Mouse (Mus musculus) hindbrain, postnatal 0 days (tissue): Measurements from ENCODE around the gene Wfikkn1. TPM values are rescaled to one million over a fixed set of nuclear protein-coding genes. Genes with fewer than 3 reads are reported as not detected.
A peak's percentile ranks its signal among the peaks of the same experiment; 100 is the strongest.
"Not testable (repeated sequence)": the region's sequence is repeated elsewhere in the genome, so short reads cannot be mapped to it uniquely, and the experiment has no call there.

Experiments used
- ATAC-seq: fragments of 200-750 bp; cut with Nextera tagmentation; 2 replicates; pipeline ENCODE4 v1.8.0; 2017; ENCODE audit warnings: mild to moderate bottlenecking, moderate TSS enrichment, moderate library complexity
- DNase-seq: peaks from one replicate; pipeline ENCODE4 v3.0.0-alpha.2; 2015; ENCODE audit warnings: low spot score
- H3K27ac ChIP-seq: fragments of 300-500 bp; sonication (generic); 2 replicates; pipeline ENCODE4 v1.5.1; 2014; ENCODE audit warnings: mild to moderate bottlenecking
- H3K27me3 ChIP-seq: fragments of 300-500 bp; sonication (generic); 2 replicates; pipeline ENCODE4 v1.6.1; 2014; ENCODE audit warnings: low read length, mixed read lengths; ENCODE audit not compliant: insufficient read depth
- H3K36me3 ChIP-seq: fragments of 300-500 bp; sonication (generic); 2 replicates; pipeline ENCODE4 v1.6.1; 2014; ENCODE audit warnings: low read length, mixed read lengths; ENCODE audit not compliant: insufficient read depth
- H3K4me1 ChIP-seq: fragments of 300-500 bp; sonication (generic); 2 replicates; pipeline ENCODE4 v1.6.1; 2014; ENCODE audit warnings: antibody characterized with exemption, low read length, mixed read lengths; ENCODE audit not compliant: insufficient read depth
- H3K4me2 ChIP-seq: fragments of 300-500 bp; sonication (generic); 2 replicates; pipeline ENCODE4 v1.6.1; 2014; ENCODE audit warnings: low read depth, mild to moderate bottlenecking, low read length, moderate library complexity, mixed read lengths
- H3K4me3 ChIP-seq: fragments of 300-500 bp; sonication (generic); 2 replicates; pipeline ENCODE4 v1.5.1; 2014; ENCODE audit warnings: low read length
- H3K9ac ChIP-seq: fragments of 300-500 bp; sonication (generic); replicated peaks from 2 replicates; pipeline ENCODE4 v1.6.1; 2014; ENCODE audit warnings: mild to moderate bottlenecking, low read length, moderate library complexity, mixed read lengths
- H3K9me3 ChIP-seq: fragments of 300-500 bp; sonication (generic); 2 replicates; pipeline ENCODE4 v1.6.1; 2016; ENCODE audit warnings: low read length, mixed read lengths
- CTCF ChIP-seq: IDR thresholded peaks from 2 replicates; pipeline ENCODE4 v1.5.1; 2016; ENCODE audit warnings: antibody characterized with exemption, control low read depth, low read depth
- WGBS: fragments of 180-500 bp; shearing (Covaris S2); extraction: QIAGEN DNeasy Blood & Tissue Kit; methylation state at CpG from one replicate; pipeline ENCODE4 v1.1.7; 2014; 5-methylcytosine and 5-hydroxymethylcytosine counted together
- polyA plus RNA-seq: library from polyadenylated mRNA; unstranded; fragments of >200 nt; fragmentation: Nextera tagmentation; extraction: Ambion mirVana; gene quantifications from 2 replicates; pipeline ENCODE4 v1.2.1, GENCODE M21; 2015
- total RNA-seq: library from RNA; depleted of rRNA; stranded (reverse); fragments of >200 nt; gene quantifications from 2 replicates; pipeline ENCODE4 v1.2.3, GENCODE M21; 2014

Wfikkn1 gene
- total and polyA plus RNA-seq, 2 experiments from 2014 or later = 0.58 to 1.2 TPM

DNA sequence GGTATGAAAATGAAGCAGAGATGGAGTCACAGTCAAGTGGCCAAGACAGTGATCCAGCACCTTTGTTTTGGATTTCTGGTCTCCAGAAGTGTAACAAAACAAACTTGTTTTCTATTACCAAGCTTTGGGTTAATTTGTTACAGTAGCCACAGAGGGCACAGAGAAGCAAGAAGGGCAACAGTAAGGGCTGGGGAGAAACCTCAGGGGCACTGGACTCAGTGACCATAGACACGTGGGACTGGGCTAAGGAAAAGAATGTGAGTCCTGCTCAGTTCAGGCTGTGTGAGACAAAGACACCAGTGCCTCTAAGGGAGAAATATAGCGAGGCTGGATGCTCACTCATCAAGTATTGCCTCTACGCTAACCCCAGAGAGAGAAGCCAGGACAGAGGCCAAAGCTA lies 8.0 kb downstream of the Wfikkn1 start:
- H3K4me3 ChIP-seq = no peak overlapping the region
- H3K4me1 ChIP-seq = peaks cover 16% of the 10 kb centered on the region
- DNase-seq (no peak), ATAC-seq (no peak)
- H3K9me3 ChIP-seq = no peaks in the 10 kb centered on the region
- TF ChIP-seq CTCF = no peak
- no peak overlapping the region for H3K4me2 ChIP-seq
- no peak overlapping the region for H3K27ac ChIP-seq
- WGBS = 84% methylated on average over 3 of the region's 3 CpGs
- H3K9ac ChIP-seq = no peak overlapping the region
- 0 out of 2 replicates have a peak, but pooled peaks cover under 1% of the 10 kb centered on the region for H3K36me3 ChIP-seq
- H3K27me3 ChIP-seq = no peaks in the 10 kb centered on the region

DNA sequence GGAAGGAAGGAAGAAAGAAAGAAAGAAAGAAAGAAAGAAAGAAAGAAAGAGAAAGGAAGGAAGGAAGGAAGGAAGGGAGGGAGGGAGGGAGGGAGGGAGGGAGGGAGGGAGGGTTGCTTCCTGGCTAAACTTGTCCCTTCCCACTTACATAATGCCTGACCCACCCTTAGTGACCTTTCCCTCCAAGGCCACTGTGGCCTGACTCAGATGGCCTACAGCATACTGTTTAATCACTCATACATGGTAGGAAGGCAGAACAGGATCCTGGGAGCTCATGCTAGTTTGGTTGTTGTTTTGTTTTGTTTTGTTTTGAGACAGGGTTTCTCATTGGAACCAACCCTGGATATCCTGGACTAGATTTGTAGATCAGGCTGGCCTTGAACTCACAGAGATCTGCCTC lies 9.1 kb downstream of the Wfikkn1 start:
- DNase-seq, H3K4me2 ChIP-seq, H3K27me3 ChIP-seq, ATAC-seq, H3K36me3 ChIP-seq, H3K9me3 ChIP-seq, H3K4me3 ChIP-seq, H3K27ac ChIP-seq, H3K9ac ChIP-seq: not testable (repeated sequence)
- peaks cover 16% of the 10 kb centered on the region for H3K4me1 ChIP-seq

GRCm38 (mm10) chr17:25869954-25870353 lies 10.7 kb downstream of the Wfikkn1 start:
- TF ChIP-seq CTCF = no peak
- Histone ChIP-seq H3K36me3 (no peaks in the 10 kb centered on the region), H3K27ac (no peak overlapping the region), H3K27me3 (no peaks in the 10 kb centered on the region), H3K4me2 (no peak overlapping the region), H3K4me3 (no peak overlapping the region), H3K4me1 (peaks cover 8% of the 10 kb centered on the region), H3K9me3 (no peaks in the 10 kb centered on the region), H3K9ac (no peak overlapping the region)
- ATAC-seq (no peak), DNase-seq (no peak)
- WGBS = 84% methylated on average over 2 of the region's 2 CpGs

GRCm38 (mm10) chr17:25869498-25869897 lies 11.2 kb downstream of the Wfikkn1 start:
- no peak for TF ChIP-seq CTCF
- H3K9ac ChIP-seq = no peak overlapping the region
- 86% methylated on average over 8 of the region's 8 CpGs for WGBS

DNA sequence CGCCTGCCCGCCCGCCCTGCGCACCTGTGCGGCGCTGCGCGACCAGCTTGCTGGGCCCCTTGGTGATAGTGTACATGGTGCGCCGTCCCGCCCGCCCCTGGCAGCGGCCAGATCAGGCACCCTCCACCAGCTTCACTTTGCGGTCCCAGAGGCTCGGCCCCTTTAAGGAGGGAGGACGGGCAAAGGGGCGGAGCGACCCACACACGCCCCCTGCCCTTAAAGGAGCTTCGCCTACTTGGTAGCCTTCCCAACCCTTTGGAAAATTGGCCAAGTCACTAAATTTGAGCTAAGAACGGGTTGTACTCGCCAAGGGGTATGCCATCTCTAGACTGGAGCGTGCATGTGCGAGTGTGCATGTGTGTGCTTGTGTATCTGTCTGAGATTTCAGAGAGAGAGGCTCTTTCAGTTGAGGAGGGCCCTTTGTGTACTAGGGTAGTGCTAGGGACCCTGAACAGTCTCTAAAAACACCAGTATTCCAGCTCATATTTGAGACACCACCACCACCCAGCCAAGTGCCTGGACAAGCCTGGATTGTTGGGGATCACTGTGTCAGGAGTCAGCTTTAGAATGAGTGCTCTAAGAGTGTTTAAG lies 12.0 kb downstream of the Wfikkn1 start, which contains the start of gene Mcrip2:
TSS of gene Mcrip2 (minus strand) at position 164 of the 591 bp plus-strand sequence.
- Histone ChIP-seq H3K4me3 (peak within 1 kb of the TSS; percentile 84), H3K36me3 (peaks cover 5% of the 10 kb centered on the region; the same call in 1 of the 2 replicates), H3K9me3 (no peaks in the 10 kb centered on the region), H3K27me3 (no peaks in the 10 kb centered on the region), H3K9ac (peak within 1 kb of the TSS; percentile 77), H3K4me2 (peak within 1 kb of the TSS; percentile 89), H3K27ac (peak within 1 kb of the TSS; percentile 83), H3K4me1 (peaks cover 4% of the 10 kb centered on the region)
- peak; percentile 42 for TF ChIP-seq CTCF
- under 1% methylated on average over 21 of the region's 24 CpGs for WGBS
- DNase-seq = peak; percentile 90
- peak; percentile 90 for ATAC-seq

More at GRCm38 (mm10) chr17:25869498-25869897, 11.2 kb downstream of the Wfikkn1 start:
- ATAC-seq (no peak), DNase-seq (no peak)
- Histone ChIP-seq H3K4me2 (no peak overlapping the region), H3K36me3 (no peaks in the 10 kb centered on the region), H3K27me3 (no peaks in the 10 kb centered on the region), H3K4me1 (peaks cover 8% of the 10 kb centered on the region), H3K27ac (no peak overlapping the region), H3K9me3 (no peaks in the 10 kb centered on the region), H3K4me3 (no peak overlapping the region)

DNA sequence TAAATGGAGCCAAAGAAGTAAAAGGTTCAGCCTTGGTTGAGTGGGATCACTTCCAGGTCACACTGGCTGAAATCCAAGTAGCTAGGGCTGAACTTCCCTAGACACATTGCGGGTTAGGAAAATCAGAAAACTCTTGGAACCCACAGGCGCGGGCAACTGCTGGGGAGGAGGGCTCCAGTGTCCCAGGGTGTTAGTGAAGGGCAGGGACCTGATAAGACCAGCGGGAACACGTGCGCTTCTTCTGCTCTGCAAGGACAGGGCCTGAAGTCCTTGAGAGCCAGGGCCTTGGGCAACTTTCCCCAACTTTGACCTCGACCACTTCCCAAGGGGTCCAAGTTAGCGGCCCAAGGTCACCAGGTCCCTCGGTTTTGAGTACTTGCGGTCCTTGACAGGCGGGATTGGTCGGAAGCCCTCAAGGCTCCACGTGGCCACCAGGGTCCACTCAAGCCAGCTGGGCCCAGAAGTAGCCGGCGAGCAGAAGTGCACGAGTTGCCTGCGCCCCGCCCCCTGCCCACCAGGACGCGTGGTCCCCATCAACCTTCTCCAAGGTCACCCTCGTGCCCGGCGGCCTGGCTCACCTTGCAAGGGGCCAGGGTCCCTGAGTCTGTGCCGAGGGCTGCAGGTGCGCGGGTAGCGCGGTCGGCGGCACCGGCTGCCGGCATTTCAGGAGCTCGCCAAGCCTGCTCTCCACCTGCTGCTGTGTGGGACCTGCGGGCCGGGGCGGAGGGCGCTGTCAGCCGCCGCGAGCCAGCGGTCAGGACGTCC lies 12.6 kb downstream of the Wfikkn1 start:
- peak overlapping the region; percentile 89 for H3K4me2 ChIP-seq
- H3K9me3 ChIP-seq = no peaks in the 10 kb centered on the region
- peaks cover 4% of the 10 kb centered on the region for H3K4me1 ChIP-seq
- TF ChIP-seq CTCF = no peak
- no peaks in the 10 kb centered on the region for H3K27me3 ChIP-seq
- peak overlapping the region; percentile 84 for H3K4me3 ChIP-seq
- H3K27ac ChIP-seq = peak overlapping the region; percentile 83
- H3K36me3 ChIP-seq = peaks cover 5% of the 10 kb centered on the region; the same call in 1 of the 2 replicates
- DNase-seq (no peak), ATAC-seq (peak; percentile 59)
- H3K9ac ChIP-seq = peak overlapping the region; percentile 77
- 2% methylated on average over 40 of the region's 42 CpGs for WGBS

DNA sequence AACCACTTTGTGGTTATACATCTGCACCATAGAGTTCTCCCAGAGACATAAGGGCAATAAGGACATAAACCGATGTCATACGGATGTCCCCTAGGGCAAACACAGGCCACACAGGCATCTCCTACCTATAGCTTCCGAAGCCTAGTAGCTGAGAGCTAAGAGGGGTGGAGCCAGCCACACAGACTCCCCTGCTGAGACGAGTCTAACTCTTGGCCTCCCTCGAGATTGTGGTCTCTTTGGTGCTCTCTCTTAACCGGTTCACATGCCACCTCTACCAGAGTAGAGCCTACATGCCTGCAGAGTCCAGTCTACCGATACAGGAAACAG lies 13.2 kb downstream of the Wfikkn1 start:
- peaks cover 4% of the 10 kb centered on the region for H3K4me1 ChIP-seq
- peak overlapping the region; percentile 84 for H3K4me3 ChIP-seq
- ATAC-seq = no peak
- H3K9ac ChIP-seq = peak overlapping the region; percentile 77; the same call in 1 of the 2 replicates
- 19% methylated on average over 7 of the region's 7 CpGs for WGBS
- no peak for DNase-seq
- H3K4me2 ChIP-seq = peak overlapping the region; percentile 89
- no peak overlapping the region for H3K27ac ChIP-seq
- no peaks in the 10 kb centered on the region for H3K27me3 ChIP-seq
- H3K9me3 ChIP-seq = no peaks in the 10 kb centered on the region
- TF ChIP-seq CTCF = no peak
- H3K36me3 ChIP-seq = peaks cover 5% of the 10 kb centered on the region; the same call in 1 of the 2 replicates
